Mouse (Mus musculus) heart, embryonic 14.5 days (tissue): ENCODE measurements around the gene Cmtm1. TPM values are rescaled to one million over a fixed set of nuclear protein-coding genes. Genes with fewer than 3 reads are reported as not detected.
"Not testable (repeated sequence)": the region's sequence is repeated elsewhere in the genome, so short reads cannot be mapped to it uniquely, and the experiment has no call there.

Experiments
- ATAC-seq: fragments of 200-750 bp; cut with Nextera tagmentation; 2 replicates; pipeline ENCODE4 v1.8.0; 2017; ENCODE audit warnings: low read depth, moderate TSS enrichment; ENCODE audit not compliant: insufficient number of reproducible peaks, insufficient read depth, low FRiP score
- H3K27ac ChIP-seq, 2 experiments: fragments of 200-500 bp in 1 of 2; fragments of 300-500 bp in 1 of 2; sonication (generic) in 1 of 2; replicated peaks in 1 of 2; 2 replicates each; pipeline ENCODE4 v1.5.1; 2012 to 2014; ENCODE audit warnings: low read depth in 2 of 2, low read length in 2 of 2, control low read depth in 1 of 2, mild to moderate bottlenecking in 1 of 2, mixed read lengths in 1 of 2; ENCODE audit not compliant: control insufficient read depth in 1 of 2, insufficient read depth in 1 of 2
- H3K27me3 ChIP-seq: fragments of 300-500 bp; sonication (generic); 2 replicates; pipeline ENCODE4 v1.6.1; 2014; ENCODE audit warnings: mild to moderate bottlenecking, low read length, control low read depth; ENCODE audit not compliant: control insufficient read depth, insufficient read depth
- H3K36me3 ChIP-seq: fragments of 300-500 bp; sonication (generic); 2 replicates; pipeline ENCODE4 v1.6.1; 2014; ENCODE audit warnings: mild to moderate bottlenecking, control low read depth, low read length, mixed read lengths; ENCODE audit not compliant: control insufficient read depth, insufficient read depth
- H3K4me1 ChIP-seq, 2 experiments: fragments of 200-500 bp in 1 of 2; fragments of 300-500 bp in 1 of 2; sonication (generic) in 1 of 2; 2 replicates each; pipeline ENCODE4 v1.6.1; 2012 to 2014; ENCODE audit warnings: low read length in 2 of 2, control low read depth in 1 of 2, mixed read lengths in 1 of 2; ENCODE audit not compliant: control insufficient read depth in 2 of 2, insufficient read depth in 2 of 2
- H3K4me2 ChIP-seq: fragments of 300-500 bp; sonication (generic); 2 replicates; pipeline ENCODE4 v1.6.1; 2014; ENCODE audit warnings: mild to moderate bottlenecking, low read length
- H3K4me3 ChIP-seq, 2 experiments: fragments of 200-500 bp in 1 of 2; fragments of 300-500 bp in 1 of 2; sonication (generic) in 1 of 2; 2 replicates each; pipeline ENCODE4 v1.5.1; 2012 to 2014; ENCODE audit warnings: low read length in 2 of 2, mild to moderate bottlenecking in 2 of 2, control low read depth in 1 of 2, low read depth in 1 of 2, moderate library complexity in 1 of 2; ENCODE audit not compliant: control insufficient read depth in 1 of 2, insufficient read depth in 1 of 2
- H3K9ac ChIP-seq: fragments of 300-500 bp; sonication (generic); 2 replicates; pipeline ENCODE4 v1.6.1; 2014; ENCODE audit warnings: mild to moderate bottlenecking, low read length
- H3K9me3 ChIP-seq: fragments of 300-500 bp; sonication (generic); 2 replicates; pipeline ENCODE4 v1.6.1; 2016; ENCODE audit warnings: low read length, control low read depth; ENCODE audit not compliant: control insufficient read depth
- WGBS: fragments of 180-500 bp; shearing (Covaris S2); extraction: QIAGEN DNeasy Blood & Tissue Kit; methylation state at CpG from one replicate; pipeline ENCODE4 v1.1.7; 2014; 5-methylcytosine and 5-hydroxymethylcytosine counted together
- polyA plus RNA-seq: library from polyadenylated mRNA; unstranded; fragments of >200 nt; fragmentation: Nextera tagmentation; extraction: Ambion mirVana; gene quantifications from 2 replicates; pipeline ENCODE4 v1.2.1, GENCODE M21; 2014

Gene Cmtm1
- polyA plus RNA-seq, 1 experiment from 2014 or later, result not detected

GRCm38 (mm10) chr8:104321267-104321666, 11.3 kb upstream of the Cmtm1 start, which contains the start of gene Gm11020:
Gm11020 (plus strand) TSS chr8:104321567.
- H3K9ac ChIP-seq, H3K36me3 ChIP-seq, H3K9me3 ChIP-seq, H3K27me3 ChIP-seq, H3K4me2 ChIP-seq, H3K4me3 ChIP-seq, H3K27ac ChIP-seq, ATAC-seq, H3K4me1 ChIP-seq: not testable (repeated sequence)
- WGBS, result 77% methylated on average over 9 of the region's 11 CpGs

- Histone ChIP-seq H3K27me3 (no peaks in the 10 kb centered on the region), H3K27ac (no peak overlapping the region), H3K4me2 (no peak overlapping the region), H3K4me1 (no peaks in the 10 kb centered on the region), H3K9ac (no peak overlapping the region), H3K9me3 (no peaks in the 10 kb centered on the region), H3K36me3 (no peaks in the 10 kb centered on the region), H3K4me3 (no peak overlapping the region)
- WGBS, result 40% methylated on average over 4 of the region's 4 CpGs
- ATAC-seq, result no peak
Measured at GRCm38 (mm10) chr8:104313311-104313710, 3.4 kb upstream of the Cmtm1 start.

- H3K36me3 ChIP-seq, H3K9ac ChIP-seq, H3K4me3 ChIP-seq, H3K9me3 ChIP-seq, H3K27me3 ChIP-seq, H3K27ac ChIP-seq, H3K4me2 ChIP-seq, ATAC-seq, H3K4me1 ChIP-seq: not testable (repeated sequence)
- WGBS, result 74% methylated on average over 3 of the region's 3 CpGs
Measured at GRCm38 (mm10) chr8:104312023-104312422, 2.1 kb upstream of the Cmtm1 start.

GRCm38 (mm10) chr8:104308341-104308740, 1.6 kb downstream of the Cmtm1 start:
- 49% methylated on average over 6 of the region's 6 CpGs for WGBS

GRCm38 (mm10) chr8:104304962-104305361, 5.0 kb downstream of the Cmtm1 start:
- no peaks in the 10 kb centered on the region for H3K36me3 ChIP-seq
- H3K9ac ChIP-seq, result no peak overlapping the region
- 80% methylated on average over 11 of the region's 11 CpGs for WGBS
- H3K9me3 ChIP-seq, result no peaks in the 10 kb centered on the region
- H3K27ac ChIP-seq, result no peak overlapping the region
- H3K27me3 ChIP-seq, result no peaks in the 10 kb centered on the region
- ATAC-seq, result no peak
- H3K4me3 ChIP-seq, result no peak overlapping the region
- H3K4me2 ChIP-seq, result no peak overlapping the region
- H3K4me1 ChIP-seq, result peaks cover 0 to 2% of the 10 kb centered on the region in 2 experiments; a peak in 1 of 4 replicates

More at GRCm38 (mm10) chr8:104308341-104308740, 1.6 kb downstream of the Cmtm1 start:
- not testable (repeated sequence) for H3K4me1 ChIP-seq, H3K9me3 ChIP-seq, H3K27me3 ChIP-seq, ATAC-seq, H3K36me3 ChIP-seq, H3K9ac ChIP-seq, H3K27ac ChIP-seq, H3K4me2 ChIP-seq, H3K4me3 ChIP-seq

GRCm38 (mm10) chr8:104302536-104302935, 7.4 kb downstream of the Cmtm1 start:
- not testable (repeated sequence) for H3K9me3 ChIP-seq, H3K4me2 ChIP-seq, ATAC-seq, H3K27me3 ChIP-seq, H3K36me3 ChIP-seq, H3K4me1 ChIP-seq, H3K27ac ChIP-seq, H3K9ac ChIP-seq, H3K4me3 ChIP-seq
- 90% methylated on average over 4 of the region's 4 CpGs for WGBS

- not testable (repeated sequence) for H3K27me3 ChIP-seq, H3K9me3 ChIP-seq, ATAC-seq, H3K4me1 ChIP-seq, H3K9ac ChIP-seq, H3K4me2 ChIP-seq, H3K4me3 ChIP-seq, H3K36me3 ChIP-seq, H3K27ac ChIP-seq
- 21% methylated on average over 3 of the region's 3 CpGs for WGBS
Measured at GRCm38 (mm10) chr8:104301577-104301976, 8.4 kb downstream of the Cmtm1 start.

- H3K4me3 ChIP-seq, result no peak overlapping the region
- H3K4me2 ChIP-seq, result no peak overlapping the region
- WGBS, result 85% methylated on average over 1 of the region's 1 CpGs
Measured at GRCm38 (mm10) chr8:104294396-104294795, 15.5 kb downstream of the Cmtm1 start.

More at GRCm38 (mm10) chr8:104294396-104294795, 15.5 kb downstream of the Cmtm1 start:
- no peak for ATAC-seq
- H3K4me1 ChIP-seq, result no peaks in the 10 kb centered on the region
- no peaks in the 10 kb centered on the region for H3K36me3 ChIP-seq
- no peak overlapping the region for H3K9ac ChIP-seq
- no peak overlapping the region for H3K27ac ChIP-seq
- H3K9me3 ChIP-seq, result no peaks in the 10 kb centered on the region
- H3K27me3 ChIP-seq, result no peaks in the 10 kb centered on the region
